Mouse (Mus musculus) MEL (cell line): ENCODE measurements around the gene Fto.

Source experiments
- BHLHE40 ChIP-seq: IDR thresholded peaks from 2 replicates; pipeline ENCODE4 v1.6.1; 2012; ENCODE audit warnings: low read depth, mild to moderate bottlenecking, inconsistent platforms, low read length, improper control_type of control experiment, borderline replicate concordance
- CHD1 ChIP-seq: IDR thresholded peaks from 2 replicates; pipeline ENCODE4 v1.6.1; 2012; ENCODE audit warnings: low read depth, mild to moderate bottlenecking, inconsistent platforms, low read length, improper control_type of control experiment
- CTCF ChIP-seq, 3 experiments: IDR thresholded peaks in 2 of 3; conservative IDR thresholded peaks in 1 of 3; 2 replicates each; pipeline ENCODE4 v1.5.1; 2011 to 2012; ENCODE audit warnings: low read length in 3 of 3, low read depth in 2 of 3, mild to moderate bottlenecking in 2 of 3, improper control_type of control experiment in 1 of 3, inconsistent platforms in 1 of 3, mixed read lengths in 1 of 3, moderate library complexity in 1 of 3; ENCODE audit not compliant: control insufficient read depth in 1 of 3, insufficient read depth in 1 of 3, poor library complexity in 1 of 3, severe bottlenecking in 1 of 3
- EP300 ChIP-seq, 2 experiments: IDR thresholded peaks; 2 replicates each; pipeline ENCODE4 v1.6.1; 2011; ENCODE audit warnings: improper control_type of control experiment in 2 of 2, low read length in 2 of 2, low read depth in 1 of 2, mild to moderate bottlenecking in 1 of 2
- GABPA ChIP-seq: IDR thresholded peaks from 2 replicates; pipeline ENCODE4 v1.6.1; 2012; ENCODE audit warnings: low read depth, mild to moderate bottlenecking, inconsistent platforms, low read length, improper control_type of control experiment, moderate library complexity
- JUND ChIP-seq: IDR thresholded peaks from 2 replicates; pipeline ENCODE4 v1.6.1; 2011; ENCODE audit warnings: low read depth, mild to moderate bottlenecking, improper control_type of control experiment, low read length
- NRF1 ChIP-seq: IDR thresholded peaks from 2 replicates; pipeline ENCODE4 v1.6.1; 2014; ENCODE audit warnings: low read depth, mild to moderate bottlenecking, inconsistent platforms, low read length, improper control_type of control experiment, moderate library complexity; ENCODE audit not compliant: poor library complexity, insufficient read depth, severe bottlenecking
- POLR2A ChIP-seq, 2 experiments: IDR thresholded peaks; 2 replicates each; pipeline ENCODE4 v1.6.1; 2011 to 2012; ENCODE audit warnings: low read length in 2 of 2, mild to moderate bottlenecking in 2 of 2, control low read depth in 1 of 2, improper control_type of control experiment in 1 of 2, low read depth in 1 of 2, moderate library complexity in 1 of 2; ENCODE audit not compliant: control insufficient read depth in 1 of 2, insufficient read depth in 1 of 2, poor library complexity in 1 of 2
- SIN3A ChIP-seq: IDR thresholded peaks from 2 replicates; pipeline ENCODE4 v1.6.1; 2012; ENCODE audit warnings: low read length, improper control_type of control experiment, inconsistent platforms
- UBTF ChIP-seq: IDR thresholded peaks from 2 replicates; pipeline ENCODE4 v1.6.1; 2012; ENCODE audit warnings: low read depth, mild to moderate bottlenecking, inconsistent platforms, low read length, improper control_type of control experiment, moderate library complexity, borderline replicate concordance; ENCODE audit not compliant: insufficient read depth
- ZMIZ1 ChIP-seq: IDR thresholded peaks from 2 replicates; pipeline ENCODE4 v1.6.1; 2012; ENCODE audit warnings: low read depth, mild to moderate bottlenecking, inconsistent platforms, low read length, improper control_type of control experiment, moderate library complexity

- TF ChIP-seq ZMIZ1 (no peak), BHLHE40 (no peak), GABPA (no peak), SIN3A (no peak), CTCF (IDR thresholded peaks at IDR 0.05 in 2 of 3, conservative IDR thresholded peaks at IDR 0.05 in 1 of 3; ENCODE audit: control insufficient read depth in 1 of 3, insufficient read depth in 1 of 3, low read depth in 2 of 3, low read length in 3 of 3, poor library complexity in 1 of 3, severe bottlenecking in 1 of 3) (no peak), CHD1 (no peak), EP300 (IDR thresholded peaks at IDR 0.05; ENCODE audit: low read depth in 1 of 2, low read length in 2 of 2) (no peak), POLR2A (IDR thresholded peaks at IDR 0.05; ENCODE audit: control insufficient read depth in 1 of 2, insufficient read depth in 1 of 2, low read depth in 1 of 2, low read length in 2 of 2, poor library complexity in 1 of 2) (no peak), JUND (no peak), NRF1 (no peak), UBTF (no peak)
These were observed 249.3 kb downstream of the Fto start for GRCm38 (mm10) chr8:91562600-91562999.
